Mouse (Mus musculus): ENCODE measurements at regions not wholly inside any gene's neighbourhood (a gene's known extent, or its start where the extent isn't known, plus 50 kb on each side); places are given as distances from the start of the nearest gene placed in this dataset.
A peak's percentile ranks its signal among the peaks of the same experiment; 100 is the strongest.

DNA sequence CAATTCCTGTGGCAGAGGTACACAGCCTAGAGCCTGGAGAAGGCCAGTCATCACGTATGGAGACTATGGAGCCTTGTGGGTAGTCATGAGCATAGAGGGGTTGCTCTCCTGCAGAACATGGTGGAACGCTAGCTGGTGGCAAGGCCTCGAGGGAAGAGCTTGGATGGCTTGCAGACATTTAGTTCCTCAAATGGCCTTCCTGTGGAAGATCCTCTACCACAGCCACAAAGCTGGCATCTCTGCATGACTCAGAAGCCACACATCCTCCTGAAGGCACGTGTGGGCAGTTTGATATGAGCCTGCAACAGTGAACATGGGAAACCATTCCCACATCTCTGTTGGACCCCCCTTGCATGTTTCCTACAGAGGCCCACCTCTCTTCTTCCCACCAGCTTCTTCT, 547.9 kb upstream of the Lrrc6 start:
- H3K36me3 ChIP-seq (ENCODE audit: control insufficient read depth, insufficient read depth, low read length) = no peaks in the 10 kb centered on the region
- DNase-seq (ENCODE audit: extremely low read depth, low read depth, low spot score) = no peak
- peaks cover 9% of the 10 kb centered on the region; the same call in 1 of the 2 replicates for H3K4me1 ChIP-seq (ENCODE audit: control insufficient read depth, insufficient read depth, low read length)
- no peaks in the 10 kb centered on the region for H3K79me2 ChIP-seq (ENCODE audit: control insufficient read depth, insufficient read depth, low read length)
- H3K9ac ChIP-seq (ENCODE audit: low read depth, low read length) = no peak overlapping the region
- H3K27me3 ChIP-seq (ENCODE audit: control insufficient read depth, insufficient read depth, low read length) = no peaks in the 10 kb centered on the region
- WGBS = 85% methylated on average over 4 of the region's 4 CpGs
- no peak for TF ChIP-seq CTCF (IDR thresholded peaks at IDR 0.05; ENCODE audit: low read depth, low read length)
- no peak for TF ChIP-seq POLR2A (IDR thresholded peaks at IDR 0.05; ENCODE audit: extremely low read depth, insufficient read depth, low read length)
- H3K4me3 ChIP-seq (ENCODE audit: insufficient read depth, low read depth, low read length) = no peak overlapping the region
- H3K27ac ChIP-seq (replicated peaks; ENCODE audit: insufficient read depth, low read depth, low read length) = no peak overlapping the region

DNA sequence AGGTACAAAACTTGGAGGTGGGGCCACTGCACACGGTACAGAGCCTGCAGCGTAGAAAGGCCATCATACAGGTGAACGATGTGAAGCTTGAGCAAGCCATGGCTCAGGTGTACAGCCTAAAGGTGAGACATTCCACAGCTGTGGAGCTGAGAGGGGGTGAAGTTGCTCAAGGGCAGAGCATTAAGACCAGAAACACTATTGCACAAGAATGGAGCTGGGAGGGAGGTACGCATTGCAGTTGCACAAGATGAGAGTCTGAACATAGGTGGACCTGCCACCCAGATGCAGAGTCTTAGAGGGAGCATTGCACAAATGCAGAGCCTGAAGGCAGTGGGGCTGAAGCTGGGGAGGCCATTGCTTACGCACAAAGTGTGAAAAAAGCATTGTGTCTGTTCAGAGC, 547.4 kb upstream of the Lrrc6 start:
- Histone ChIP-seq H3K4me1 (ENCODE audit: control insufficient read depth, insufficient read depth, low read length) (peaks cover 9% of the 10 kb centered on the region; the same call in 1 of the 2 replicates), H3K36me3 (ENCODE audit: control insufficient read depth, insufficient read depth, low read length) (no peaks in the 10 kb centered on the region), H3K9ac (ENCODE audit: low read depth, low read length) (no peak overlapping the region), H3K27me3 (ENCODE audit: control insufficient read depth, insufficient read depth, low read length) (no peaks in the 10 kb centered on the region), H3K79me2 (ENCODE audit: control insufficient read depth, insufficient read depth, low read length) (no peaks in the 10 kb centered on the region), H3K27ac (replicated peaks; ENCODE audit: insufficient read depth, low read depth, low read length) (no peak overlapping the region), H3K4me3 (ENCODE audit: insufficient read depth, low read depth, low read length) (no peak overlapping the region)
- no peak for TF ChIP-seq POLR2A (IDR thresholded peaks at IDR 0.05; ENCODE audit: extremely low read depth, insufficient read depth, low read length)
- TF ChIP-seq CTCF (IDR thresholded peaks at IDR 0.05; ENCODE audit: low read depth, low read length) = no peak
- WGBS = 78% methylated on average over 5 of the region's 5 CpGs
- DNase-seq (ENCODE audit: extremely low read depth, low read depth, low spot score) = peak; percentile 36

DNA sequence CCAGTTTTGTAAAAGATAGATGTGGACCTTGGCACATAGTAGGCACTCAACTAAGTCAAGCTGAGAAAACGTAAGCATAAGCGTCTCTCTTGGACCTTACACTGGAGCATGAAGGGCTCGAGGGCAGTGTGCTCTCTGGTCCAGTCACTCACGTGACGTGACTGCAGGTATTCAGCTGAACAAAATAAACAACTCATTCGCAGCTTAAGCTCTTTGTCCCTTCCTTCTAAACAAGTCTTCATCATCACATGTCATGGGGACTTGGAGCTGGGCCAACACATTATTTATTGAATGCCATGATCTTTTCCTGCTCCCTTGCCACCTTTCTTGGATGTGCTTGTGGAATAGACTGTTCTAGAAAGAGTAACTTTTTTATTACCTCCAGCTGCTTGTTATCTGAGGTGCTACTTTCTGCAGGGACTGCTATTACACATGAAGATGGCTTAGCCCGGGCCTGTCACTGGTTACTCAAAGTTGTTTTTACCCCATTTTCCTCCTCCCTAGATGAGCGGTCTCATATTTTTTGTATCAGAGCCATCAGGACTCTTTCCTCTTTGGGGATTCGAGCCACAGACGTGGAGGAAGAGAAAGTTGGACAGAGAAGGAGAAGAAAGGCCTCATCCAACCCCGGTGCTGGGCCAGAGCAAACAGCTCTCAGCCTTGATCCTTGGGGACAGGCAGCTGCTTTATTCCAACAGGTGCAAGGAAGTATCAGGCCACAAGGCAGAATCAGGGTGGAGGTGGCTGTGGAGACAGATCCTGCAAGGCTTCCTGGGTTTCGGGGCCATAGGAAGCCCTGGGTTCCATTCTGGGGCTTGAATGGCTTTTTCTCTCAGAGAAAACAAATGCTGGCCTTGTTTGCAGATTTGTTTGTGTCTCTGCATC, 545.5 kb upstream of the Lrrc6 start:
- no peak overlapping the region for H3K9ac ChIP-seq (ENCODE audit: low read depth, low read length)
- no peaks in the 10 kb centered on the region for H3K27me3 ChIP-seq (ENCODE audit: control insufficient read depth, insufficient read depth, low read length)
- peaks cover 9% of the 10 kb centered on the region; the same call in 1 of the 2 replicates for H3K4me1 ChIP-seq (ENCODE audit: control insufficient read depth, insufficient read depth, low read length)
- H3K79me2 ChIP-seq (ENCODE audit: control insufficient read depth, insufficient read depth, low read length) = no peaks in the 10 kb centered on the region
- no peak for TF ChIP-seq POLR2A (IDR thresholded peaks at IDR 0.05; ENCODE audit: extremely low read depth, insufficient read depth, low read length)
- no peak for TF ChIP-seq CTCF (IDR thresholded peaks at IDR 0.05; ENCODE audit: low read depth, low read length)
- whole genome bisulfite sequencing = 70% methylated on average over 12 of the region's 12 CpGs
- no peak overlapping the region for H3K27ac ChIP-seq (replicated peaks; ENCODE audit: insufficient read depth, low read depth, low read length)
- H3K4me3 ChIP-seq (ENCODE audit: insufficient read depth, low read depth, low read length) = no peak overlapping the region
- H3K36me3 ChIP-seq (ENCODE audit: control insufficient read depth, insufficient read depth, low read length) = no peaks in the 10 kb centered on the region
- peak; percentile 62 for DNase-seq (ENCODE audit: extremely low read depth, low read depth, low spot score)

DNA sequence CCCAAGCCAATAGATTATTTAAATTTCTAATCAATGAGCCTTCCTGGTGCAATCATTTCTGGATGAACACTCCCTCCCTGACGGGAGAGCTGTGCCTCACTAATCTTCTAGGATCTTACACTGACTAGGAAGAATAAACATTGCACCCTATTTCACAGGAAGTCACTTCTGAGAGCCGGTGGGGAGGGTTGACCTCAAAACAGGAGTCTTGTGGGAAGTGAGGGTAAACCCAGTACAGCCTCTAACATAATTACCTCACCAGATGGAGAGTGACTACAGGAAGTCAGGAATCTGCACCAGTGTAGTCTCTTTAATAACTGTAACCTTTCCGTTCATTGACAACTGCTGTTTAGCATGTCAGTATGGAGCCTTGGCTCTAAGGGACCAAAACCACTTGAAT, 544.6 kb upstream of the Lrrc6 start:
- no peak for TF ChIP-seq CTCF (IDR thresholded peaks at IDR 0.05; ENCODE audit: low read depth, low read length)
- TF ChIP-seq POLR2A (IDR thresholded peaks at IDR 0.05; ENCODE audit: extremely low read depth, insufficient read depth, low read length) = no peak
- no peaks in the 10 kb centered on the region for H3K27me3 ChIP-seq (ENCODE audit: control insufficient read depth, insufficient read depth, low read length)
- 22% methylated on average over 3 of the region's 3 CpGs for WGBS
- H3K4me3 ChIP-seq (ENCODE audit: insufficient read depth, low read depth, low read length) = no peak overlapping the region
- DNase-seq (ENCODE audit: extremely low read depth, low read depth, low spot score) = peak; percentile 59
- no peak overlapping the region for H3K9ac ChIP-seq (ENCODE audit: low read depth, low read length)
- no peak overlapping the region for H3K27ac ChIP-seq (replicated peaks; ENCODE audit: insufficient read depth, low read depth, low read length)
- no peaks in the 10 kb centered on the region for H3K36me3 ChIP-seq (ENCODE audit: control insufficient read depth, insufficient read depth, low read length)
- H3K79me2 ChIP-seq (ENCODE audit: control insufficient read depth, insufficient read depth, low read length) = no peaks in the 10 kb centered on the region
- peaks cover 9% of the 10 kb centered on the region; the same call in 1 of the 2 replicates for H3K4me1 ChIP-seq (ENCODE audit: control insufficient read depth, insufficient read depth, low read length)

DNA sequence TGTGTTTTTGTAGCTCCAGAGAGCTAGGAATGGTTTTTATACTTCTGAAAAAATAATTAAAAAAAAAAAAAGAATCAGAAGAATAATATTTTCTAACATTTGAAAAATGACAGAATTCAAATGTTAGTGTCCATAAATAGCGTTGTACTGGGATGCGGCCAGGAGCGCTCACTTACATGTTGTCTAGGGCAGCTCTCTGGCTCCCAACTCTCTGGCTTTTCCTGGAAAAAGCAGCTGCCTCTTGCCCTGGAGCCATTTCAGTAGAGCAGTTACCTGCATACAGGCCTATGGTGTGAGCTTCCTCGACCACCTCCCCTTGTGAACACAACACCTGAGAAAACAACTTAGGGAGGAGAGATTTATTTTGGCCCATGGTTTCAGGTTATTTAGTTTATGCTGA, 544.1 kb upstream of the Lrrc6 start:
- Histone ChIP-seq H3K9ac (ENCODE audit: low read depth, low read length) (no peak overlapping the region), H3K4me1 (ENCODE audit: control insufficient read depth, insufficient read depth, low read length) (peaks cover 9% of the 10 kb centered on the region; the same call in 1 of the 2 replicates), H3K27me3 (ENCODE audit: control insufficient read depth, insufficient read depth, low read length) (no peaks in the 10 kb centered on the region), H3K27ac (replicated peaks; ENCODE audit: insufficient read depth, low read depth, low read length) (no peak overlapping the region), H3K79me2 (ENCODE audit: control insufficient read depth, insufficient read depth, low read length) (no peaks in the 10 kb centered on the region), H3K4me3 (ENCODE audit: insufficient read depth, low read depth, low read length) (no peak overlapping the region), H3K36me3 (ENCODE audit: control insufficient read depth, insufficient read depth, low read length) (no peaks in the 10 kb centered on the region)
- DNase-seq (ENCODE audit: extremely low read depth, low read depth, low spot score) = peak; percentile 27
- WGBS = 53% methylated on average over 4 of the region's 4 CpGs
- TF ChIP-seq POLR2A (IDR thresholded peaks at IDR 0.05; ENCODE audit: extremely low read depth, insufficient read depth, low read length) (no peak), CTCF (IDR thresholded peaks at IDR 0.05; ENCODE audit: low read depth, low read length) (no peak)

DNA sequence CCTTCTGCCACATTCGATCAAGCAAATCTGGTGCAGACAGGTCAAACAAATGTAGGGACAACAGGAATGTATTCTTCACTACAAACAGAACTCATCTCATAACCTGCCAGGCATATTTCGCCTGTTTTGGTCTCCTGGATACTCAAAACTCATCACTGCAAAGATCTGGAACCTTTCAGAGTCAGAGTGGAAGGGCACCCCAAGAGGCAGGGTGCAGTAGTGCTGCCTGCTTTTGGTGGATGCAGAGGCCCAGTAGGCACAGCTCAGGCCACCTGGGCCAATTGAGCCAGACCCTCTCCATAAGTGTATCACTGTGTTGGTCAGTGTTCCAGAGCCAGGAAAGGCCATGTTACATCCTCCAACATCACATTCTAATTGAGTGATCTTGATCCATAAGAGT, 541.4 kb upstream of the Lrrc6 start:
- no peak for DNase-seq (ENCODE audit: extremely low read depth, low read depth, low spot score)
- H3K27me3 ChIP-seq (ENCODE audit: control insufficient read depth, insufficient read depth, low read length) = no peaks in the 10 kb centered on the region
- H3K36me3 ChIP-seq (ENCODE audit: control insufficient read depth, insufficient read depth, low read length) = no peaks in the 10 kb centered on the region
- no peak overlapping the region for H3K27ac ChIP-seq (replicated peaks; ENCODE audit: insufficient read depth, low read depth, low read length)
- WGBS = 88% methylated on average over 2 of the region's 2 CpGs
- no peaks in the 10 kb centered on the region for H3K79me2 ChIP-seq (ENCODE audit: control insufficient read depth, insufficient read depth, low read length)
- no peak overlapping the region for H3K4me3 ChIP-seq (ENCODE audit: insufficient read depth, low read depth, low read length)
- TF ChIP-seq POLR2A (IDR thresholded peaks at IDR 0.05; ENCODE audit: extremely low read depth, insufficient read depth, low read length) (no peak), CTCF (IDR thresholded peaks at IDR 0.05; ENCODE audit: low read depth, low read length) (peak; percentile 54)
- H3K9ac ChIP-seq (ENCODE audit: low read depth, low read length) = no peak overlapping the region
- H3K4me1 ChIP-seq (ENCODE audit: control insufficient read depth, insufficient read depth, low read length) = peaks cover 9% of the 10 kb centered on the region; the same call in 1 of the 2 replicates

Data from liver, adult 2 months (tissue).